Mouse (Mus musculus): ENCODE measurements around the gene Cep152. TPM values are rescaled to one million over a fixed set of nuclear protein-coding genes. Genes with fewer than 3 reads are reported as not detected.

The Cep152 gene
- polyA plus RNA-seq, 1 experiment from 2014 or later: 5.9 TPM

GRCm38 (mm10) chr2:125543646-125544045, 81.3 kb downstream of the Cep152 start:
- Histone ChIP-seq H3K4me2 (no peak overlapping the region), H3K36me3 (ENCODE audit: poor library complexity, severe bottlenecking) (no peaks in the 10 kb centered on the region), H3K4me3 (no peak overlapping the region), H3K27ac (no peak overlapping the region), H3K27me3 (no peaks in the 10 kb centered on the region), H3K4me1 (no peaks in the 10 kb centered on the region), H3K9me3 (replicated peaks) (no peaks in the 10 kb centered on the region), H3K9ac (no peak overlapping the region)
- 73% methylated on average over 1 of the region's 1 CpGs for WGBS
- ATAC-seq: no peak

- H3K4me2 ChIP-seq: no peak overlapping the region
- ATAC-seq: no peak
- no peak overlapping the region for H3K4me3 ChIP-seq
- H3K4me1 ChIP-seq: no peaks in the 10 kb centered on the region
- H3K9me3 ChIP-seq (replicated peaks): no peaks in the 10 kb centered on the region
- no peaks in the 10 kb centered on the region for H3K27me3 ChIP-seq
- no peaks in the 10 kb centered on the region for H3K36me3 ChIP-seq (ENCODE audit: poor library complexity, severe bottlenecking)
- H3K9ac ChIP-seq: no peak overlapping the region
- H3K27ac ChIP-seq: no peak overlapping the region
- WGBS: 90% methylated on average over 7 of the region's 7 CpGs
Measured at GRCm38 (mm10) chr2:125541451-125541850, 83.5 kb downstream of the Cep152 start.

- no peak overlapping the region for H3K27ac ChIP-seq
- H3K4me3 ChIP-seq: no peak overlapping the region
- H3K4me2 ChIP-seq: no peak overlapping the region
- 89% methylated on average over 7 of the region's 7 CpGs for WGBS
- no peaks in the 10 kb centered on the region for H3K27me3 ChIP-seq
- H3K36me3 ChIP-seq (ENCODE audit: poor library complexity, severe bottlenecking): no peaks in the 10 kb centered on the region
- no peaks in the 10 kb centered on the region for H3K9me3 ChIP-seq (replicated peaks)
- no peak for ATAC-seq
- H3K9ac ChIP-seq: no peak overlapping the region
- H3K4me1 ChIP-seq: no peaks in the 10 kb centered on the region
Measured at GRCm38 (mm10) chr2:125540579-125540978, 84.3 kb downstream of the Cep152 start.

GRCm38 (mm10) chr2:125539640-125540039, 85.3 kb downstream of the Cep152 start:
- no peak overlapping the region for H3K9ac ChIP-seq
- ATAC-seq: no peak
- H3K27me3 ChIP-seq: no peaks in the 10 kb centered on the region
- H3K4me2 ChIP-seq: no peak overlapping the region
- 90% methylated on average over 3 of the region's 3 CpGs for WGBS
- H3K27ac ChIP-seq: no peak overlapping the region
- no peak overlapping the region for H3K4me3 ChIP-seq
- H3K9me3 ChIP-seq (replicated peaks): no peaks in the 10 kb centered on the region
- no peaks in the 10 kb centered on the region for H3K4me1 ChIP-seq
- H3K36me3 ChIP-seq (ENCODE audit: poor library complexity, severe bottlenecking): no peaks in the 10 kb centered on the region

DNA sequence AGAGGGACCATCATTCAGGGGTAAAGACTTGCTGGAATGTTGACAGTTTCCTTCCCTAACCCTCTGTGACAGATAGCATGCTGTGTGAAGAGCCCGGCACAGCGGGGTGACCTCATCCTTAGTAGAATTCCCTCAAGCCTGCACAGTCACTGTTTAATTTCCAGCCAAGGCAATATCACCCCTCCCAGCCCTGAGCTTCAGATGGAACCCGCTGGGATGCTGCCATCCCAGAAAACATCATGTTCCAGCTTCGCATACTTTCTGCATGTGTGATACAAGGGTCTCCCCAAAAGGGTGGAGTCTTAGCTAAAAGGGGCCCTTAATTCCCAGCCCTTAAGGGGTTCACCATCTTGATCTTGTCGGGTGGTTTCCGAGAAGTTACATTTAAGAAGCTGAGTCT, 94.2 kb downstream of the Cep152 start:
- H3K9me3 ChIP-seq (replicated peaks): no peaks in the 10 kb centered on the region
- no peaks in the 10 kb centered on the region for H3K4me1 ChIP-seq
- ATAC-seq: no peak
- H3K27me3 ChIP-seq: no peaks in the 10 kb centered on the region
- no peak overlapping the region for H3K27ac ChIP-seq
- H3K9ac ChIP-seq: no peak overlapping the region
- H3K36me3 ChIP-seq (ENCODE audit: poor library complexity, severe bottlenecking): no peaks in the 10 kb centered on the region
- H3K4me2 ChIP-seq: no peak overlapping the region
- H3K4me3 ChIP-seq: no peak overlapping the region
- 79% methylated on average over 6 of the region's 6 CpGs for WGBS

GRCm38 (mm10) chr2:125526566-125526965, 98.3 kb downstream of the Cep152 start:
- no peaks in the 10 kb centered on the region; the same call in 1 of the 2 replicates for H3K9me3 ChIP-seq (replicated peaks)
- no peaks in the 10 kb centered on the region for H3K27me3 ChIP-seq
- no peak for ATAC-seq
- H3K9ac ChIP-seq: no peak overlapping the region
- H3K4me2 ChIP-seq: no peak overlapping the region
- no peak overlapping the region for H3K4me3 ChIP-seq
- H3K27ac ChIP-seq: no peak overlapping the region
- no peaks in the 10 kb centered on the region for H3K36me3 ChIP-seq (ENCODE audit: poor library complexity, severe bottlenecking)
- no peaks in the 10 kb centered on the region for H3K4me1 ChIP-seq
- WGBS: 85% methylated on average over 5 of the region's 5 CpGs

DNA sequence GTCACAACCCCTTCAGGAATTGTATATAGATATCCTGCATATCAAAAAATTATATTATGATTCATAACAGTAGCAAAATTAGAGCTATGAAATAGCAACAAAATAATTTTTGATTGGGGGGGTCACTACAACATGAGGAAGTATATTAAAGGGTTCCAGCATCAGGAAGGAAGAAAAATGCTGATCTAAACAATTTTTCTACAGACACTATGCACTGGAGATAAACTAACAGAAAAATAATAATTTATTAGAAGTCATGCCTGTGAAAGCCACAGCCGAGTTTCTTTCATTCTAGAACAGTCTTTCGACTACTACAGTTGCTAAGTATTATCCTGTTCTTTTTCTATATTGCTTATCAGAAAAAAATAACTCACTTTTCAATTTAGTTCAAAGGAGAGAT, 99.4 kb downstream of the Cep152 start:
- Histone ChIP-seq H3K4me3 (no peak overlapping the region), H3K9me3 (replicated peaks) (no peaks in the 10 kb centered on the region; the same call in 1 of the 2 replicates), H3K27me3 (no peaks in the 10 kb centered on the region), H3K9ac (no peak overlapping the region), H3K36me3 (ENCODE audit: poor library complexity, severe bottlenecking) (no peaks in the 10 kb centered on the region), H3K27ac (no peak overlapping the region), H3K4me1 (no peaks in the 10 kb centered on the region), H3K4me2 (no peak overlapping the region)
- WGBS: 94% methylated on average over 2 of the region's 2 CpGs
- ATAC-seq: no peak

DNA sequence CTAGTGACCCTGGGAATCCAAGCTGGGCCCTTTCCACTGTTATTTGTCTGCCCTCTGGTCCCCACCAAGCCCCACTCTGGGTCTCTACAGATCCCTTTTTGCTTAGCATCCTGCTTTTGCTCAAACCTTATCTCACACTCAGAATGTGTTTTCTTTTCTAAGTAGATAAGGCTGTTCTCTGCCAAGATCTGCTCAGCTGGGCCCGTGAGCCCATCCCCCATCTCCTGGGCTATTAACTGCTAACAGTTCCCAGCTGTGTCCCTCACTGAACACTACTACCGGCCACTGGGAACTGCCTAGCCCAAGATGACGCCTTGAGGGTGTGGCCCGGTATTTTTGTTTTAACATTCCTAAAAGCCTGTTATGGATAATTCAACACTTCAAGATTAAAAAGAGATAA, 108.3 kb downstream of the Cep152 start:
- H3K4me3 ChIP-seq: no peak overlapping the region
- H3K9me3 ChIP-seq (replicated peaks): no peaks in the 10 kb centered on the region; the same call in 1 of the 2 replicates
- H3K27me3 ChIP-seq: no peaks in the 10 kb centered on the region
- no peaks in the 10 kb centered on the region for H3K4me1 ChIP-seq
- ATAC-seq: no peak
- H3K9ac ChIP-seq: no peak overlapping the region
- WGBS: 55% methylated on average over 4 of the region's 4 CpGs
- no peak overlapping the region for H3K27ac ChIP-seq
- no peak overlapping the region for H3K4me2 ChIP-seq
- H3K36me3 ChIP-seq (ENCODE audit: poor library complexity, severe bottlenecking): no peaks in the 10 kb centered on the region

GRCm38 (mm10) chr2:125515291-125516057, 109.4 kb downstream of the Cep152 start:
- no peaks in the 10 kb centered on the region for H3K9me3 ChIP-seq (replicated peaks)
- WGBS: 77% methylated on average over 12 of the region's 12 CpGs

DNA sequence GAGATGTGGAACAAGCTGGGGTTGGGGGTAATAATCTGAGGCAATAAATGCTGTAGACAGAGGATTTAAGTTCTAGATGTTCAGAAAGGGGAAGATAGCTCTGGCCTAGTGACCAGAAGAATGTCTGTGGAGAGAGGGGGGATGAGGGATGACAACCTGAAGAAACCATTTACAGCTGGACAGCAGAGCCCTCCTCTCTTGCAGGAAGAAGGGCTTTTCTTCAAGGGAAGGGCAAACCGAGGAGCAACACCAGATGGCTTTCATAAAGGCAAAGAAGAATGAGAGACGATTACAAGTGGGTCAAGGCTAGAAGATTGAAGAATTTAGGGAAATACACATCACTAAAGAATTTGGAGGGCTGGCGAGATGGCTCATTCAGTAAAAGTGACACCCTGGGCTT, 110.5 kb downstream of the Cep152 start:
- no peaks in the 10 kb centered on the region for H3K9me3 ChIP-seq (replicated peaks)
- H3K9ac ChIP-seq: no peak overlapping the region
- H3K4me3 ChIP-seq: no peak overlapping the region
- no peaks in the 10 kb centered on the region for H3K4me1 ChIP-seq
- no peaks in the 10 kb centered on the region for H3K27me3 ChIP-seq
- H3K27ac ChIP-seq: no peak overlapping the region
- no peak overlapping the region for H3K4me2 ChIP-seq
- no peaks in the 10 kb centered on the region for H3K36me3 ChIP-seq (ENCODE audit: poor library complexity, severe bottlenecking)
- WGBS: 72% methylated on average over 3 of the region's 3 CpGs
- ATAC-seq: no peak

More at GRCm38 (mm10) chr2:125515291-125516057, 109.4 kb downstream of the Cep152 start:
- H3K4me3 ChIP-seq: no peak overlapping the region
- no peak overlapping the region for H3K9ac ChIP-seq
- ATAC-seq: peak; percentile 21; the same call in 1 of the 2 replicates
- no peak overlapping the region for H3K27ac ChIP-seq
- H3K4me1 ChIP-seq: no peaks in the 10 kb centered on the region
- H3K36me3 ChIP-seq (ENCODE audit: poor library complexity, severe bottlenecking): no peaks in the 10 kb centered on the region
- no peak overlapping the region for H3K4me2 ChIP-seq
- no peaks in the 10 kb centered on the region for H3K27me3 ChIP-seq

Other genes with a start within 250 kb of the Cep152 start
- 0.10 TPM in 1 of 2 replicates, not detected in the other for gene Gm9913, start 120.0 kb downstream of the Cep152 start, polyA plus RNA-seq (2015; fragmentation: Nextera tagmentation; extraction: Ambion mirVana)
- gene Fbn1, start 117.1 kb downstream of the Cep152 start, polyA plus RNA-seq (2015; fragmentation: Nextera tagmentation; extraction: Ambion mirVana): 1.7 and 1.8 TPM in 2 replicates
- gene Eid1, start 48.0 kb upstream of the Cep152 start, polyA plus RNA-seq (2015; fragmentation: Nextera tagmentation; extraction: Ambion mirVana): 271 and 288 TPM in 2 replicates
- 0.57 and 1.1 TPM in 2 replicates for gene Shc4, start 99.0 kb upstream of the Cep152 start, polyA plus RNA-seq (2015; fragmentation: Nextera tagmentation; extraction: Ambion mirVana)
- 25.2 and 25.4 TPM in 2 replicates for gene Secisbp2l, start 157.8 kb upstream of the Cep152 start, polyA plus RNA-seq (2015; fragmentation: Nextera tagmentation; extraction: Ambion mirVana)
- 27.0 and 32.0 TPM in 2 replicates for gene Galk2, start 234.0 kb upstream of the Cep152 start, polyA plus RNA-seq (2015; fragmentation: Nextera tagmentation; extraction: Ambion mirVana)
- 69.9 and 73.8 TPM in 2 replicates for gene Cops2, start 234.0 kb upstream of the Cep152 start, polyA plus RNA-seq (2015; fragmentation: Nextera tagmentation; extraction: Ambion mirVana)